Mouse (Mus musculus): ENCODE results near the gene Hoxd13. TPM values are rescaled to one million over a fixed set of nuclear protein-coding genes. Genes with fewer than 3 reads are reported as not detected.
A peak's percentile ranks its signal among the peaks of the same experiment; 100 is the strongest.

The Hoxd13 gene
- polyA plus RNA-seq, 3 experiments from 2014 or later: not detected

GRCm38 (mm10) chr2:74709465-74710419 is 41.6 kb downstream of the Hoxd13 start:
- ATAC-seq: no peak

- no peak for ATAC-seq
Observed at GRCm38 (mm10) chr2:74710929-74711543, 42.9 kb downstream of the Hoxd13 start.

GRCm38 (mm10) chr2:74711721-74712621 is 43.9 kb downstream of the Hoxd13 start, which contains the start of the genes Hoxd3 and Hoxd4:
TSS of gene Hoxd3 (plus strand) at chr2:74711927.
TSS of gene Hoxd4 (plus strand) at chr2:74711929.
- no peak for ATAC-seq

- ATAC-seq: no peak
Observed at GRCm38 (mm10) chr2:74713239-74714150, 45.4 kb downstream of the Hoxd13 start.

- ATAC-seq: no peak
Observed at GRCm38 (mm10) chr2:74714156-74714789, 46.2 kb downstream of the Hoxd13 start.

- ATAC-seq: no peak
Observed at GRCm38 (mm10) chr2:74714881-74715280, 46.8 kb downstream of the Hoxd13 start.

GRCm38 (mm10) chr2:74715504-74716241 is 47.6 kb downstream of the Hoxd13 start:
- ATAC-seq: peak; percentile 73

- ATAC-seq: no peak
Observed at GRCm38 (mm10) chr2:74720384-74720783, 52.3 kb downstream of the Hoxd13 start.

- ATAC-seq: no peak
Observed at GRCm38 (mm10) chr2:74720955-74721491, 52.9 kb downstream of the Hoxd13 start.

Other genes with a start within 250 kb of the Hoxd13 start
- gene Lnpk, start 88.9 kb upstream of the Hoxd13 start, polyA plus RNA-seq (2017; shearing (Covaris generic)): 10 to 100 TPM; 31.1 to 45.4 (median 39.3) TPM
- not detected for gene Evx2, start 8.8 kb upstream of the Hoxd13 start, polyA plus RNA-seq (2017; shearing (Covaris generic))
- not detected for gene Hoxd12, start 6.7 kb downstream of the Hoxd13 start, polyA plus RNA-seq (2017; shearing (Covaris generic))
- gene Hoxd11, start 11.2 kb downstream of the Hoxd13 start, polyA plus RNA-seq (2017; shearing (Covaris generic)): under 1 TPM in 1 of 3 experiments, not detected in 2; 0.11 TPM
- gene Hoxd10, start 23.6 kb downstream of the Hoxd13 start, polyA plus RNA-seq (2017; shearing (Covaris generic)): not detected
- not detected for gene Hoxd9, start 29.4 kb downstream of the Hoxd13 start, polyA plus RNA-seq (2017; shearing (Covaris generic))
- gene Hoxd8, start 36.3 kb downstream of the Hoxd13 start, polyA plus RNA-seq (2017; shearing (Covaris generic)): not detected
- gene Hoxd3, start 43.6 kb downstream of the Hoxd13 start, polyA plus RNA-seq (2017; shearing (Covaris generic)): not detected
- gene Hoxd4, start 43.6 kb downstream of the Hoxd13 start, polyA plus RNA-seq (2017; shearing (Covaris generic)): not detected
- gene Gm28230, start 58.4 kb downstream of the Hoxd13 start, polyA plus RNA-seq (2017; shearing (Covaris generic)): not detected
- gene Hoxd1, start 94.7 kb downstream of the Hoxd13 start, polyA plus RNA-seq (2017; shearing (Covaris generic)): not detected
- 10 to 100 TPM; 11.5 to 19.3 (median 17.4) TPM for gene Mtx2, start 157.5 kb downstream of the Hoxd13 start, polyA plus RNA-seq (2017; shearing (Covaris generic))